Comparison of ENCODE assay signal across 10 mouse cellular contexts in the genomic region with DNA sequence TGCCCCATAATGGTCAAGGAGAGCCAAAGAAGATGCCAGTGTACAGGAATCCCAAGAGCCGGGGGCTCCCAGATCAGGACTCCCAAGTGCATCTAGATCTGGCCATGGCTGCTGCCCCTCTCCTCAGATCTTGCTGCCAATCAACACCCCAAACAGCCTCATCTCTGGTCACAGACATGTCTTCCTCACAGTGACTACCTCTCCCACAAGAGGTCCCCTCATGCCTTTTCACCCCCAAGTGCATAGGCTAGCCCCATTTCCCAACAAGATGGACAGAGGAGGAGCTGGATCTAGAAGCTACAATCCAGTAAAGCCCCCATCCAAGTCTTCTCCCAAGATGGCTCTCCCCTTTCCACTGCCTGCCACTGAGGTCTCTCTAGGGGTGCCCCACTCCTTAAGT. TPM values are rescaled to one million over a fixed set of nuclear protein-coding genes. Genes with fewer than 3 reads are reported as not detected.
DNase-seq lines count a peak whose midpoint lies in the region; ATAC-seq and TF ChIP-seq lines count a peak whose summit lies in the region.
"Had no signal": no experiment of that assay in that cellular context is flagged by ENCODE, and none has a peak within 500 bp of the region (broad histone marks: within the 10 kb centered on the region; RNA-seq: fewer than 3 reads in every experiment).

No protein-coding gene starts in this region.

- H3K9me3 ChIP-seq in forebrain, embryonic 13.5 days (replicated peaks): no peaks in the 10 kb centered on the region
- H3K9me3 ChIP-seq in intestine, embryonic 15.5 days: no peaks in the 10 kb centered on the region
- H3K9me3 ChIP-seq in neural tube, embryonic 12.5 days: no peaks in the 10 kb centered on the region

- peak overlapping the region; percentile 90; the same call in 1 of the 2 replicates for H3K27ac ChIP-seq in layer of hippocampus, adult 2 months
- no peak overlapping the region for H3K27ac ChIP-seq in forebrain, embryonic 13.5 days
- H3K27ac ChIP-seq in intestine, embryonic 15.5 days: no peak overlapping the region
- no peak overlapping the region for H3K27ac ChIP-seq in neural tube, embryonic 12.5 days
- H3K27ac ChIP-seq: liver, embryonic 14.5 days had no signal

- H3K36me3 ChIP-seq in forebrain, embryonic 13.5 days (ENCODE audit: poor library complexity, severe bottlenecking): no peaks in the 10 kb centered on the region
- no peaks in the 10 kb centered on the region for H3K36me3 ChIP-seq in intestine, embryonic 15.5 days
- no peaks in the 10 kb centered on the region for H3K36me3 ChIP-seq in neural tube, embryonic 12.5 days

- no peak for TF ChIP-seq CTCF in layer of hippocampus, adult 2 months (conservative IDR thresholded peaks at IDR 0.05)

- peaks cover 75% of the 10 kb centered on the region for H3K4me1 ChIP-seq in forebrain, embryonic 13.5 days
- H3K4me1 ChIP-seq in intestine, embryonic 15.5 days (replicated peaks): peaks cover 28% of the 10 kb centered on the region
- H3K4me1 ChIP-seq in neural tube, embryonic 12.5 days: peaks cover 50% of the 10 kb centered on the region

- peak overlapping the region; percentile 97 for H3K9ac ChIP-seq in forebrain, embryonic 13.5 days
- no peak overlapping the region for H3K9ac ChIP-seq in intestine, embryonic 15.5 days
- H3K9ac ChIP-seq in neural tube, embryonic 12.5 days: peak overlapping the region; percentile 85; the same call in 1 of the 2 replicates
- H3K9ac ChIP-seq: liver, embryonic 14.5 days had no signal

- ATAC-seq in forebrain, embryonic 13.5 days: no peak
- ATAC-seq in intestine, embryonic 15.5 days: no peak
- ATAC-seq in neural tube, embryonic 12.5 days (ENCODE audit: low FRiP score, low read depth): no peak

- H3K27me3 ChIP-seq in forebrain, embryonic 13.5 days: peaks cover 13% of the 10 kb centered on the region
- peaks cover 48% of the 10 kb centered on the region for H3K27me3 ChIP-seq in intestine, embryonic 15.5 days (replicated peaks)
- peaks cover 51% of the 10 kb centered on the region for H3K27me3 ChIP-seq in neural tube, embryonic 12.5 days (replicated peaks)

- peak overlapping the region; percentile 92 for H3K4me2 ChIP-seq in forebrain, embryonic 13.5 days
- peak overlapping the region; percentile 100 for H3K4me2 ChIP-seq in intestine, embryonic 15.5 days (replicated peaks)
- H3K4me2 ChIP-seq in neural tube, embryonic 12.5 days (replicated peaks): peak overlapping the region; percentile 99

- WGBS in forebrain, embryonic 13.5 days: 73% methylated on average over 1 of the region's 1 CpGs
- WGBS in intestine, embryonic 15.5 days: 71% methylated on average over 1 of the region's 1 CpGs
- WGBS in neural tube, embryonic 12.5 days: 90% methylated on average over 1 of the region's 1 CpGs

- DNase-seq in layer of hippocampus, adult 2 months (ENCODE audit: low spot score in 2 of 2): no peak
- no peak for DNase-seq in layer of hippocampus, postnatal 25 days (ENCODE audit: extremely low spot score in 1 of 2, low spot score in 1 of 2)
- no peak for DNase-seq in adrenal gland, postnatal 4 days (ENCODE audit: low spot score in 2 of 2)
- no peak for DNase-seq in ovary, postnatal 10 days (ENCODE audit: low spot score)
- no peak for DNase-seq in spleen, postnatal 14 days (ENCODE audit: low spot score in 2 of 2)

- peak overlapping the region; percentile 61 for H3K4me3 ChIP-seq in layer of hippocampus, adult 2 months
- H3K4me3 ChIP-seq in forebrain, embryonic 13.5 days: peak overlapping the region; percentile 91
- H3K4me3 ChIP-seq in intestine, embryonic 15.5 days (replicated peaks): 0 out of 2 replicates have a peak overlapping the region, but pooled peaks have one; percentile 69
- peak overlapping the region; percentile 72 for H3K4me3 ChIP-seq in neural tube, embryonic 12.5 days
- H3K4me3 ChIP-seq: erythroblast, embryonic 14.5 days had no signal

RNA-seq across cellular contexts. Expression of a gene that starts 1.4 kb away (rescaled TPM):
- 10 to 100 TPM; 32.8 to 32.9 TPM for total RNA-seq in layer of hippocampus, adult 2 months (2021)
- 10 to 100 TPM; 36.3 to 37.4 TPM for total RNA-seq in layer of hippocampus, postnatal 25 days (2021)
- polyA plus RNA-seq in forebrain, embryonic 13.5 days (2015; fragmentation: Nextera tagmentation; extraction: Ambion mirVana): 3.1 and 3.8 TPM in 2 replicates
- polyA plus RNA-seq in intestine, embryonic 15.5 days (2015; fragmentation: Nextera tagmentation; extraction: Ambion mirVana): 0.20 and 0.29 TPM in 2 replicates
- polyA plus RNA-seq in neural tube, embryonic 12.5 days (2016; fragmentation: Nextera tagmentation; extraction: Ambion mirVana): 0.86 and 1.2 TPM in 2 replicates
- total RNA-seq in adrenal gland, postnatal 4 days (2021): 1 to 10 TPM; 4.4 to 4.5 TPM
- polyA plus RNA-seq: erythroblast, embryonic 14.5 days had no signal

Comparison
In these comparisons a context has a peak if more than half of its experiments do, and no peak if none do; other contexts are left out.
1. RNA of a gene that starts 1.4 kb away (total RNA-seq): 36.3 to 37.4 TPM in layer of hippocampus, postnatal 25 days and 32.8 to 32.9 TPM in layer of hippocampus, adult 2 months; 4.4 to 4.5 TPM in adrenal gland, postnatal 4 days; every median in the first group is over 4 times any median in the second.
2. Peak in every context shown above with its lines, with median percentiles within 50 percentile points of each other: H3K4me3 ChIP-seq and H3K4me2 ChIP-seq.